Mouse (Mus musculus) layer of hippocampus, adult 18-20 months (tissue): ENCODE data around the gene Rasgef1b. TPM values are rescaled to one million over a fixed set of nuclear protein-coding genes. Genes with fewer than 3 reads are reported as not detected.

Source experiments
- DNase-seq, 2 experiments: peaks; one replicate each; pipeline ENCODE4 v3.0.0; 2022; ENCODE audit warnings: low spot score in 2 of 2
- total RNA-seq, 2 experiments: library from RNA; stranded (reverse); gene quantifications; 2 replicates each; pipeline ENCODE4 v1.2.3; 2021

Gene Rasgef1b
- total RNA-seq, 2 experiments from 2014 or later = 9.3 to 11.2 TPM

DNA sequence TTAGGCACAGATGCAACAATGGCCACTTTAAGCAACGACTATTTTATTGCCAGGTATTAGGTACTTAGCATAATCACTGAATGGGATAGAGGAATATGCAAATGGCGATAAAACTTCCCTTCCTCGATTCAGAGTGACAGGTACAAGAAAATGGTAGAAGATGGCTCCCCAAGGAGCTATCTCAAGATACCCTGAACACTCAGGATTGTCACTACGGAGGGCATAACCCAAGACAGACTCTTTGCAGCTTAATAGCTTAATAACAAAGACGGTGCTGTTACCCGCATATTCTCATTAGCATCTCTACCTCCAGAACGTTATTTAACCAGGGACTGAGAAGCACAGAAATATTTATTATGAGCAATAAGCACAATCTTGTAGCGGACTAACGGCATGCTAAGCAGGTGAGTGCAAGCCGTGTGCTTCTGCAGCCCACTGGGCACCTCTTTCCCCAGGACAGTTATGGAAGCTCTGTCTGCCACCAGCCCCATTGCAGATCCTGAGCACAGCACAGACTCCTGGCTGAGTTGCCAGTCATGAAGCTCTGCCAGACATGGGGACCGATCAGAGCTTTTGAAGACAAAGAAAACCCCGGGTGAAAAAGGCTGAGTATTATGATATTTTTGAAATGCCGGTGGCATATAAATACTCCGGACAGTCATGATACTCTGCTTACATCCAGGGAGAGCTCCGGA lies 122.6 kb downstream of the Rasgef1b start:
- DNase-seq = no peak

DNA sequence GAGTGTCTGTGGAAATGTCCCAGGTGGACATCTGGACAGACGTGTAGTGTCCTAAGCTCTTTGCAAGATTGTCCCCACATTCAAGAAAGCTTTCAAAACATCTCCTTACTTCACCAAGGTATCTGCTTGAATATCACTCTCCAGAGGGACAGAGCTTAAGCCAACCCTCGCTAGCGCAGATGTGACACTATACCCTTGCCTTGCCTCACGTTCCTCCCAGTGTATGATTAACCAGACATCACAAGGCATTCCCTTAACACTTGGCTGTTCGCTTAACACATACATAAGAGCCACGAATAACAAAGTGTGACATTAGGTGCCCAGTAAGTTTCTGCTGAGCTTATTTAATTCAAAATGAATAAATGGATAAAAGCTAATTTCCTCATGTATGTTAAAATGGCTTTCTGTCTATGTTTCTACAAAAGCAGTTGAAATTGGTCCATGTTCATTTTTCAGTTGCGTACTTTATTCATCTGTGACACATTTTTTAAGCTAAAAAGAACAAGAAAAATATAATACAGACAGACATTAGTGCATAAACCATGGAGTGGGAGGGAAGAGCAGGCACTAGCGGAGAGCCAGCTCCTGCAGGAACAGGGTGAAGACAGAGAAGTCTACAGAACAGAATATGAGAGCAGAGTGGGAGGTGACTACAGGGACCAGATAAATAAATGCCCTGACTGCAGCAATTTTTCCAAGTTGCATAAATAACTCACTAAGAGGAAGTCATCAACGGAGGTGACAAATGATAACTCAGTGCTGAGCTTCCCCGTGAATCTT lies 126.4 kb downstream of the Rasgef1b start:
- no peak for DNase-seq

DNA sequence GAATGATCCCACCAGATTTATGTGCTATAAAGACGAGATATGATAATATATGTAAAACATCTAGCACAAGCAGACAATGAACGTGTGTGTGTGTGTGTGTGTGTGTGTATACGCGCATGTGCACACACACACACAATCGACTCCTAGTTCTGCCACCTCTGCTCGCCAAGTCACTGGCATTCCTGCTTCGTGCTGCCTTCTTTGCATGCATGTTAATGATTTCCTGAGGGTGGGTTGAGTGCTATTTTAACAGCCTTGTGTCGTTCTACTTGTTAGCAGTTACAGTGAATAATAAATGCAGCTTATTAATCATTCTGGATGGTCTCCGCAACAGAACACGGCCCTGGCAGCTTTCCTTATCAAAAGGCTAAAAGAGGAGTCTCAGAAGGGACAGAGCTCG lies 129.5 kb downstream of the Rasgef1b start:
- no peak for DNase-seq

- peak in 1 of 2 experiments; percentile 28 for DNase-seq
Observed at GRCm38 (mm10) chr5:99598470-99599110, 130.3 kb downstream of the Rasgef1b start.

DNA sequence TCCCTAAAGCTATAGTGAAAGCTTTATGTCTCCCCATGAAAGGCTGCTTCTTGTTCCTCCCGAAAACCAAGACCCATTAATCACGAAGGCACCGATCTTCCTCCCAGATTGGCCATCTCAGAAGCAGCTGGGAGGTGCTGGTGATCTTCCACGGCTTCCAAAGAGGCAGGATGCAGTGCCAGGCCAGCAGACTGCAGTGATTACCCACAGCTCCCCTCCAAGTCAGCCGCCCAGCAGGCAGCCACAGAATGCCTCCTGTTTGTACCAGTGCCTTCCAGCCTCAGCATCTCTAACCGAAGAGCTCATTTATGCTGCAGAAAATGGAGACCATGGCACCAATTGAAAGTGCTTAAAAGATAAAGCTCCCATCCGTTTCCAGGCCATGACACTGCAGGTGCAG lies 131.2 kb downstream of the Rasgef1b start:
- DNase-seq = no peak

GRCm38 (mm10) chr5:99591348-99591747 lies 137.5 kb downstream of the Rasgef1b start:
- no peak for DNase-seq

DNA sequence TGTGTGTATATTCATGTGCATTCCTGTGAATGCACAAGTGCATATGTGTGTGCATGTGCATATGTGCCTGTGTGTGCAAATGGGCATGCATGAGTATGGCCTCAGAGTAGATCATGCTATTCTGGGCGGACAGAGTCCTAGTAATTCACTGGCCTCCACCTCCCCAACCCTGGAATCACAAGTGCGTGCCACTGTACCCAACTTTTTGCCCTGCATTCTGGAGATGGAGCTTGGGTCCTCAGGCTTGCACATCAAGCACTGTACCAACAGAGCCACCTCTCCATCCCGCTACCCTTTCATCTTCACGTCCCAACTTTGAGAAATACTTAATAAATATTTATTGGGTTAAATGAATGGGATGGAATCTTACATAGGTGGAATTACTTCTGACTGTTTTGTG lies 138.3 kb downstream of the Rasgef1b start:
- no peak for DNase-seq

- no peak for DNase-seq
Observed at GRCm38 (mm10) chr5:99587994-99588393, 140.9 kb downstream of the Rasgef1b start.

DNA sequence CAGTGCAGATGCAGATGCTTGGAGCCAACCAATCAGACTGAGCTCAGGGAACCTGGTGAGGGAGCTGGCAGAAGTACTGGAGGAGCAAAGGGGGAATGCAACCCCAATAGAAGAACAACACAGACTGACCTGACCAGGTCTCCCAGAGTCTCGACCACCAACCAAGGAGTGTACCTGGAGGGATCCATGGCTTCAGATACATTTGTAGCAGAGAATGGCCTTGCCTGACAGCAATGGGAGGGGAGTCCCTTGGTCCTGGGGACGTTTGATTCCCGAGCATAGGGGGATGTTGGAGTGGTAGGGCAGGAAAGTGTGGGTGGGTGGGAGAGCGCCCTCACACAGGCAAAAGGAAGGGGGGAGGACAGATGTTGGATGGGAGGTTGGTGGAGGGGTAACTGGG lies 141.3 kb downstream of the Rasgef1b start:
- DNase-seq = no peak

- DNase-seq = no peak
Observed at GRCm38 (mm10) chr5:99586287-99586686, 142.6 kb downstream of the Rasgef1b start.

DNA sequence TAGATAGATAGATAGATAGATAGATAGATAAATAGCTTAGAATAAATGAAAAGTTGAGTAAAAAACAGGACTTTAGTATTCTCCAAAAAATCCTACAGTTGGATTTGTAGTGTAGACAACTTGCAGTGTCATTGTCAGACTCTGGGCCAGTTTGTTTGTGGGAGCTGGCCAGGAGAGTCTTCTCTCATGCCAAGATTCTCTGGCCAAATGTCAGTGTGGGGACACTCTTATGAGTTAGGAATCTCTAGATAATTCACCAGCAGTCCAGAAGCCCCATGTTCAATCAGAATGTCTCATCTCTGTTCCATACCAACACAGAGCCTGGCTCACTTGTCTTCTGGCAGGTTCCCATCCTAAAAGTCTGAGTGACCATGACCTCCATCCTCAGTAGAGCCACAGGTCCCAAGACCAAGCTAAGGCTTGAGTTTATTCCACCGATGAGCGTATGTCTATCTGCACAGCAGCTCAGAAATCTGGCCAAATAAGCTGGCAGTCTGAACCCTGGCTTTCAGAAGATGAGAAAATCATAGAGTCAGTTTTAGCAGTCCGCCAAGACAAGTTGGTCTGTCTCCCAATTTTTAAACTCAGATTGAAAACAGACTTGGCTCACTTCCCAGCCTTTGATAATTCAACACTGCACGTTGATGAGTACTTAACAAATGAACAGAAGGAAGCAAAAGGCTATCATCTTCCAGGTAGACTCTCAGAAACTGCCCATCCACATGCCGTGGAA lies 143.5 kb downstream of the Rasgef1b start:
- DNase-seq = peak in 1 of 2 experiments; percentile 29

- DNase-seq = no peak
Observed at GRCm38 (mm10) chr5:99584266-99584665, 144.6 kb downstream of the Rasgef1b start.

GRCm38 (mm10) chr5:99582055-99582454 lies 146.8 kb downstream of the Rasgef1b start:
- DNase-seq = no peak

GRCm38 (mm10) chr5:99578692-99579091 lies 150.2 kb downstream of the Rasgef1b start:
- peak in 1 of 2 experiments; percentile 28 for DNase-seq

- no peak for DNase-seq
Observed at GRCm38 (mm10) chr5:99575897-99576296, 153.0 kb downstream of the Rasgef1b start.

GRCm38 (mm10) chr5:99564501-99565323 lies 164.2 kb downstream of the Rasgef1b start:
- DNase-seq = no peak

- no peak for DNase-seq
Observed at GRCm38 (mm10) chr5:99562096-99562495, 166.8 kb downstream of the Rasgef1b start.

DNA sequence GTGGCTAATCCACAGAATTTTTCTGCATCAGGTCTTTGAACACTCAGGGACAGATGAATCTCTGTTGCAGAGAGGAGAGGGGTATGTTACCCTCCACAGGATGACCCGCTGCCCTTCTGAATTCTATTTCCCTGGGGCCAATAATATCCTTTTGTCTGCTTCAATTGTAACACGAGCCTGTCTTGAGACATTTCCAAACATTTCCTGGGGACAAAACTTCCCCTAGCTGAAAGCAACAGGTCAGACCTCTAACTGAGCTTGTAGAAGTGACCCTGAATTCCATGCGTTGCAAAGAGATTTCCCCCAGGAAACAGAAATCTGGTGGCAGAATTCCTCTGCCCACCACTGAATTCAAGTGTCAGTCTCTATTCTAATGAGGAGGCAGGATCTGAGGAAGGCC lies 169.1 kb downstream of the Rasgef1b start:
- DNase-seq = no peak

- no peak for DNase-seq
Observed at GRCm38 (mm10) chr5:99558231-99558630, 170.6 kb downstream of the Rasgef1b start.

- no peak for DNase-seq
Observed at GRCm38 (mm10) chr5:99552645-99553044, 176.2 kb downstream of the Rasgef1b start.
